Mouse (Mus musculus) CH12.LX (cell line): ENCODE measurements around the gene Gad1. TPM values are rescaled to one million over a fixed set of nuclear protein-coding genes. Genes with fewer than 3 reads are reported as not detected.

Experiments used
- DNase-seq: peaks from one replicate; pipeline ENCODE4 v3.0.0-alpha.2; 2013; ENCODE audit errors: extremely low read depth
- H3K27ac ChIP-seq: 2 replicates; pipeline ENCODE4 v1.5.1; 2012; ENCODE audit warnings: low read depth, mild to moderate bottlenecking, control low read depth, moderate library complexity; ENCODE audit not compliant: insufficient read depth
- H3K27me3 ChIP-seq: replicated peaks from 2 replicates; pipeline ENCODE3; 2012; ENCODE audit warnings: inconsistent platforms
- H3K36me3 ChIP-seq, 2 experiments: replicated peaks in 1 of 2; 2 replicates each; pipeline versions ENCODE3 to v1.6.1; 2012; ENCODE audit warnings: inconsistent platforms in 1 of 2, low read length in 1 of 2, mild to moderate bottlenecking in 1 of 2, mixed read lengths in 1 of 2, moderate library complexity in 1 of 2; ENCODE audit not compliant: control insufficient read depth in 1 of 2, insufficient read depth in 1 of 2
- H3K4me1 ChIP-seq, 2 experiments: 2 replicates each; pipeline ENCODE4 v1.6.1; 2012; ENCODE audit warnings: inconsistent platforms in 1 of 2, moderate library complexity in 1 of 2; ENCODE audit not compliant: insufficient read depth in 2 of 2, control insufficient read depth in 1 of 2
- H3K4me2 ChIP-seq: 2 replicates; pipeline ENCODE4 v1.6.1; 2012; ENCODE audit warnings: low read depth, mild to moderate bottlenecking, control low read depth; ENCODE audit not compliant: poor library complexity, insufficient read depth, severe bottlenecking
- H3K4me3 ChIP-seq, 3 experiments: fragments of 150-350 bp in 1 of 3; sonication (generic) in 1 of 3; replicated peaks in 1 of 3; 2 replicates each; pipeline versions ENCODE3 to v1.5.1; 2011 to 2012; ENCODE audit warnings: low read depth in 2 of 3, low read length in 2 of 3, mild to moderate bottlenecking in 2 of 3, moderate library complexity in 2 of 3, control low read depth in 1 of 3, improper control_type of control experiment in 1 of 3, inconsistent platforms in 1 of 3, mixed read lengths in 1 of 3; ENCODE audit not compliant: poor library complexity in 1 of 3
- H3K79me2 ChIP-seq: replicated peaks from 2 replicates; pipeline ENCODE4 v1.6.1; 2012; ENCODE audit warnings: mild to moderate bottlenecking, moderate library complexity; ENCODE audit not compliant: control insufficient read depth, poor library complexity, insufficient read depth, severe bottlenecking; ENCODE audit errors: extremely low read depth
- H3K9ac ChIP-seq: 2 replicates; pipeline ENCODE4 v1.6.1; 2012; ENCODE audit warnings: low read depth, mild to moderate bottlenecking, control low read depth, moderate library complexity; ENCODE audit not compliant: insufficient read depth
- H3K9me3 ChIP-seq: replicated peaks from 2 replicates; pipeline ENCODE3; 2012; ENCODE audit warnings: low read length, inconsistent platforms, mixed read lengths
- BHLHE40 ChIP-seq: IDR thresholded peaks from 2 replicates; pipeline ENCODE4 v1.6.1; 2011; ENCODE audit warnings: mild to moderate bottlenecking, low read depth, low read length, improper control_type of control experiment
- CHD1 ChIP-seq: IDR thresholded peaks from 2 replicates; pipeline ENCODE4 v1.6.1; 2012; ENCODE audit warnings: low read depth, low read length, improper control_type of control experiment, inconsistent platforms
- ELF1 ChIP-seq: IDR thresholded peaks from 2 replicates; pipeline ENCODE4 v1.6.1; 2014; ENCODE audit warnings: low read depth, mild to moderate bottlenecking, inconsistent platforms, low read length, improper control_type of control experiment
- EP300 ChIP-seq: IDR thresholded peaks from 2 replicates; pipeline ENCODE4 v1.6.1; 2011; ENCODE audit warnings: low read length, improper control_type of control experiment
- ETS1 ChIP-seq: conservative IDR thresholded peaks from 2 replicates; pipeline ENCODE4 v1.6.1; 2012; ENCODE audit warnings: low read depth, mild to moderate bottlenecking, inconsistent platforms, low read length, improper control_type of control experiment, moderate library complexity
- HCFC1 ChIP-seq: IDR thresholded peaks from 2 replicates; pipeline ENCODE4 v1.6.1; 2012; ENCODE audit warnings: low read depth, mild to moderate bottlenecking, inconsistent platforms, low read length, improper control_type of control experiment
- MAX ChIP-seq: IDR thresholded peaks from 2 replicates; pipeline ENCODE4 v1.6.1; 2011; ENCODE audit warnings: low read length, improper control_type of control experiment
- MAZ ChIP-seq: IDR thresholded peaks from 2 replicates; pipeline ENCODE4 v1.6.1; 2012; ENCODE audit warnings: low read depth, mild to moderate bottlenecking, inconsistent platforms, low read length, improper control_type of control experiment, moderate library complexity
- MEF2A ChIP-seq: IDR thresholded peaks from 2 replicates; pipeline ENCODE4 v1.6.1; 2014; ENCODE audit warnings: low read depth, mild to moderate bottlenecking, inconsistent platforms, low read length, improper control_type of control experiment, borderline replicate concordance
- MXI1 ChIP-seq: IDR thresholded peaks from 2 replicates; pipeline ENCODE4 v1.6.1; 2011; ENCODE audit warnings: mild to moderate bottlenecking, low read depth, low read length, improper control_type of control experiment
- NRF1 ChIP-seq: IDR thresholded peaks from 2 replicates; pipeline ENCODE4 v1.6.1; 2014; ENCODE audit warnings: low read depth, mild to moderate bottlenecking, inconsistent platforms, low read length, improper control_type of control experiment, moderate library complexity
- PAX5 ChIP-seq: IDR thresholded peaks from 2 replicates; pipeline ENCODE4 v1.6.1; 2012; ENCODE audit warnings: low read length, inconsistent platforms, mixed read lengths
- POLR2A ChIP-seq: IDR thresholded peaks from 2 replicates; pipeline ENCODE4 v1.6.1; 2011; ENCODE audit warnings: low read depth, mild to moderate bottlenecking, improper control_type of control experiment, low read length
- RAD21 ChIP-seq: IDR thresholded peaks from 2 replicates; pipeline ENCODE4 v1.6.1; 2011; ENCODE audit warnings: low read depth, mild to moderate bottlenecking, low read length, improper control_type of control experiment, moderate library complexity
- RCOR1 ChIP-seq: conservative IDR thresholded peaks from 2 replicates; pipeline ENCODE4 v1.6.1; 2012; ENCODE audit warnings: low read depth, mild to moderate bottlenecking, inconsistent platforms, low read length, improper control_type of control experiment
- SMC3 ChIP-seq: IDR thresholded peaks from 2 replicates; pipeline ENCODE4 v1.6.1; 2011; ENCODE audit warnings: low read depth, low read length, improper control_type of control experiment
- TBP ChIP-seq: conservative IDR thresholded peaks from 2 replicates; pipeline ENCODE4 v1.6.1; 2011; ENCODE audit warnings: low read depth, low read length, improper control_type of control experiment
- UBTF ChIP-seq: IDR thresholded peaks from 2 replicates; pipeline ENCODE4 v1.6.1; 2012; ENCODE audit warnings: low read depth, mild to moderate bottlenecking, inconsistent platforms, low read length, improper control_type of control experiment, moderate library complexity
- USF1 ChIP-seq: IDR thresholded peaks from 2 replicates; pipeline ENCODE4 v1.6.1; 2014; ENCODE audit warnings: low read depth, mild to moderate bottlenecking, inconsistent platforms, low read length, improper control_type of control experiment
- ZKSCAN1 ChIP-seq: IDR thresholded peaks from 2 replicates; pipeline ENCODE4 v1.6.1; 2012; ENCODE audit warnings: low read depth, inconsistent platforms, low read length, improper control_type of control experiment, borderline replicate concordance
- dilution Hi-C: fragments of 300-500 bp; cut with MboI; formaldehyde crosslinking; loops from 2 replicates; pipeline ENCODE4 v1.14.3; 2020; ENCODE audit warnings: low sequenced_read_pairs; ENCODE audit not compliant: extremely low pct_unique_long_range_greater_than_20kb, extremely low pct_ligation_motif_present
- in situ Hi-C: fragments of 300-500 bp; cut with MboI; formaldehyde crosslinking; loops from 3 replicates; pipeline ENCODE4 v1.14.3; 2019; ENCODE audit warnings: low sequenced_read_pairs, low pct_ligation_motif_present, low pct_unique_long_range_greater_than_20kb, mixed read lengths
- polyA plus RNA-seq: library from polyadenylated mRNA; unstranded; fragments of >175 nt; gene quantifications from 2 replicates; pipeline ENCODE4 v1.2.1, GENCODE M21; 2012; ENCODE audit warnings: low read depth; ENCODE audit not compliant: insufficient read length
- total RNA-seq, 2 experiments: library from RNA; depleted of rRNA; stranded (reverse); fragments of 300-350 nt in 1 of 2; fragments of >200 nt in 1 of 2; gene quantifications; 2 replicates each; pipeline ENCODE4 v1.2.3; 2012 to 2014

Gene Gad1
- total and polyA plus RNA-seq, 3 experiments = 1.3 to 1.9 (median 1.4) TPM

DNA sequence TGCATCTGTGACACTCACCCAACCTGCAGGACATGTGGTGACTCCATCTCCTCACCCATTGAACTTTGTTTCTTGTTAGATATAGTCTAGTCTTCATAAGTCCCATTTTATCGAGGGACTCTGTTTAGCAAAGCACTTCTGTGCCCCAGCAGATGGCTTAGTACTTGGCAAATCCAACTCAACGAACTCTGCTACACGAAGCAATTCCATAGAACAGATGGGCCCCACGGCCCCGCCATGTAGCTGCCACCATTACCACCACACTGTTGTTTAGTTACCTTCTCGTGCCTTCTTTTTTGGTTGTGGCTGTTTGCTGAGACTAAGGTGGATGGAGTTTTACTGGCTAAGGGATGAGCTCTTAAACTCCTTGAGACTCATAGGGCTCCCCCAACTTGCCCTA lies 35.3 kb downstream of the Gad1 start:
- Histone ChIP-seq H3K9ac (no peak overlapping the region), H3K27me3 (no peaks in the 10 kb centered on the region), H3K27ac (no peak overlapping the region), H3K79me2 (no peaks in the 10 kb centered on the region), H3K9me3 (no peaks in the 10 kb centered on the region), H3K36me3 (no peaks in the 10 kb centered on the region), H3K4me1 (peaks cover 0 to 21% of the 10 kb centered on the region in 2 experiments; a peak in 2 of 4 replicates), H3K4me3 (no peak overlapping the region), H3K4me2 (no peak overlapping the region)
- no peak for DNase-seq
- dilution Hi-C loops (no loop called here), in situ Hi-C loops (no loop called here)
- TF ChIP-seq RAD21 (no peak), ETS1 (no peak), ELF1 (no peak), MEF2A (no peak), UBTF (no peak), SMC3 (no peak), HCFC1 (no peak), USF1 (no peak), RCOR1 (no peak), TBP (no peak), CHD1 (no peak)

DNA sequence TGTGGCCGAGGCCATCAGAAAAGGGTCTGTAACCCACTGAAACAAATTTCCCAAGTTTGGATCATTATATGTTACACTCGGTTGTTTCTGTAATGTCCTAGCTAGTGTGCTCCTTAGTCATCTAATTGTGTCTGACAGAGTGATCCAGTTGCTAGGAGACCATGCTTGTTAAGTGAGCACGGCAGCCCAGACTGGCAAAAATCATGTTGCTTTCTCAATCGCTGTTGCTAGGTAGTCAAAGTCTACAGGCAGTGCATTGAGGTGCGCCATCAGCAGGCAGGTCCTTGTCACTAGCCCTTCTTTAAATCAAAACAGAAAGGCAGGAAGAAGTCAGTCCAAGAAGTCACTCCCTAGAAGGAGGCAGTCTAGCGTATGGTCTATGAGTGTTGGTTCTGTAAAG lies 39.6 kb downstream of the Gad1 start:
- Histone ChIP-seq H3K9me3 (no peaks in the 10 kb centered on the region), H3K9ac (no peak overlapping the region), H3K27ac (no peak overlapping the region), H3K36me3 (peaks cover 0 to under 1% of the 10 kb centered on the region in 2 experiments), H3K27me3 (no peaks in the 10 kb centered on the region), H3K4me1 (peaks cover 6 to 36% of the 10 kb centered on the region in 2 experiments), H3K4me2 (no peak overlapping the region), H3K79me2 (no peaks in the 10 kb centered on the region), H3K4me3 (no peak overlapping the region)
- dilution Hi-C loops = no loop called here
- TF ChIP-seq PAX5 (no peak), POLR2A (no peak), ETS1 (no peak), MAZ (no peak), USF1 (no peak), NRF1 (no peak), ZKSCAN1 (no peak), CHD1 (no peak), MXI1 (no peak), MAX (no peak), BHLHE40 (no peak), ELF1 (no peak), MEF2A (no peak), EP300 (no peak)
- in situ Hi-C loops = no loop called here
- no peak for DNase-seq
